Mouse (Mus musculus): ENCODE data around the gene 4933428G20Rik.

The 4933428G20Rik gene

GRCm38 (mm10) chr11:97499865-97500719 is at the start of gene 4933428G20Rik:
Gene 4933428G20Rik, minus strand, starts transcription at chr11:97500340.
- no peak for DNase-seq (ENCODE audit: low spot score)

DNA sequence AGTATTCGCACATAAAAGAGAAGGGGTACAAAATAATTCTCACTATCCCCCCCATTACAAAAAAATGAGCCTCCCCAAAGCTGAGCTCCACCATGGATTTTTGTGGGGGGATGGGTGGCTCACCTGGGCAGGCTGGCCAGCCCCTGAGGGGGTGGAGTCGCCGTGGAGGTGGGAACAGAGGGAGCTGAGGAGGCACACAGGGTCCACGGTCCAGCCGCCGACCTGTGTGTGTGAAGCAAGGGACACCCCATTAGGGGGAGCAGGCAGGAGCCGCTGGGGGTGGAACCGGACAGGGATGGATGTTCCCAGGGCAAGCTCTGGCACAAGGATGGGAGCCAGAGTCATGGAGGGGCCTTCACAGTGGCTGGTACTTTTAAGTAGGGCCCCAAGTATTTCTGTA is 48.6 kb upstream of the 4933428G20Rik start:
- DNase-seq (ENCODE audit: low spot score), result no peak

DNA sequence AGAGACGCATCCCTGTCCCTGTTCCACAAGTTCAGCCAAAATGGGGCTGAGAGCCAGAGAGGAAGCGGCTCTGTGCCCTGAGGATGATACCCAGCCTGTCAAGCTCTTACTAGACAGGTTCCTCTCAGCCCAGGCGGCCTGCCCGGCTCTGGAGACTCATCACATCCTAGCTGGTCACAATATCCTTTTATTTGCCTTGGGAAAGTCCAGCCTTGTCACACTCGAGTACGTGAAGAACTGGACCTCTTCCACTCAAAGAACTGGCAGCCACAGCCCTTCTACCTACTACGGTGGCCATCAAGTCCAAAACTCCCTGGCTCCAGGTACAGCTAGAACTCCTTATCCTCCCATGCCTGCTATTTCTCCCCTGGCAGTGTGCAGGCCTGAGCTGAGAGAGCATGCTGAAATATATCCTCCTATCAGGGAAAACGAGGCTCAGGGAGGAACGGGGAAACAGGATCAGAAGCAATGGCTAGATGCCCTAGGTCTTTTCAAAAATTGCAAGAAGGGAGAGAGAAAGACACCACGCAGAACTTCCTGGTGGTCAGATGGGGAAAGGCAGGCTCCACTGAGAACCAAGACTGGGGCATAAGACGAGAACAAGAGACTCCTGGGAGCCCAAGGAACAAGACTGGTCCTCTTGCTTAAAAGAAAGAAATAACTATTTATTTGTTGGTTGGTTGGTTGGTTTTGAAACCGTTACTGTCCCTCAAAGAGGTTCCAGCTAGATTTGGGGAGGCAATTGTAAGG is 48.0 kb upstream of the 4933428G20Rik start:
- no peak for DNase-seq (ENCODE audit: low spot score)

- peak; percentile 39 for DNase-seq (ENCODE audit: low spot score)
These were observed 46.8 kb upstream of the 4933428G20Rik start for GRCm38 (mm10) chr11:97546804-97547411.

GRCm38 (mm10) chr11:97545808-97546560 is 45.8 kb upstream of the 4933428G20Rik start:
- DNase-seq (ENCODE audit: low spot score), result no peak

GRCm38 (mm10) chr11:97543883-97544282 is 43.7 kb upstream of the 4933428G20Rik start:
- no peak for DNase-seq (ENCODE audit: low spot score)

DNA sequence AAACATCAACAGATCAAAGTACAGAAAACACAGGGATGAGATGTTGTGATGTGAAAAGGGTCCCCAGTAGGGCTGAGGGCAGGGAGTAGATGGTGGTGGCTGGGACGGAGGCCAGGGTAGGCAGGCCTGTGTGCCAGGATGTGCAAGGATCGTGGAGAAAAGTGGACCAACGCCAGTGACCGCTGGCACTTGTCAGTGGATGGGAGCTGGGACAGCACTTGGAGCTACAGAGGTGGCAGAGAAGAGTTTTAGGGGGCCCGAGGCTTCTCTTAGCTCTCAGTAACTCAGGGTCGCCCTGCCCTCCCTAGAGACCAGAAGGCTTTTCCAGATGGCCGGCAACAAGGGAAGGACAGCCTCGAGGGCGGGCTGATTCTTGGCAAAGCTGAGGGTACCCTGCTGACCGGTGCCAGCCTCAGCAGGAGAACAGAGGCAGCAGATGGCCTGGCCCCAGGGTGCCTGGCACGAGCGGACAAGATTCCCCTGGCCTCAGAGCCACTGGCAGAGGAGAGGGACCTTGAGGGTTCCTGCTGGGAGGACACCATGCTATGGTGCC is 43.1 kb upstream of the 4933428G20Rik start:
- peak; percentile 74 for DNase-seq (ENCODE audit: low spot score)

DNA sequence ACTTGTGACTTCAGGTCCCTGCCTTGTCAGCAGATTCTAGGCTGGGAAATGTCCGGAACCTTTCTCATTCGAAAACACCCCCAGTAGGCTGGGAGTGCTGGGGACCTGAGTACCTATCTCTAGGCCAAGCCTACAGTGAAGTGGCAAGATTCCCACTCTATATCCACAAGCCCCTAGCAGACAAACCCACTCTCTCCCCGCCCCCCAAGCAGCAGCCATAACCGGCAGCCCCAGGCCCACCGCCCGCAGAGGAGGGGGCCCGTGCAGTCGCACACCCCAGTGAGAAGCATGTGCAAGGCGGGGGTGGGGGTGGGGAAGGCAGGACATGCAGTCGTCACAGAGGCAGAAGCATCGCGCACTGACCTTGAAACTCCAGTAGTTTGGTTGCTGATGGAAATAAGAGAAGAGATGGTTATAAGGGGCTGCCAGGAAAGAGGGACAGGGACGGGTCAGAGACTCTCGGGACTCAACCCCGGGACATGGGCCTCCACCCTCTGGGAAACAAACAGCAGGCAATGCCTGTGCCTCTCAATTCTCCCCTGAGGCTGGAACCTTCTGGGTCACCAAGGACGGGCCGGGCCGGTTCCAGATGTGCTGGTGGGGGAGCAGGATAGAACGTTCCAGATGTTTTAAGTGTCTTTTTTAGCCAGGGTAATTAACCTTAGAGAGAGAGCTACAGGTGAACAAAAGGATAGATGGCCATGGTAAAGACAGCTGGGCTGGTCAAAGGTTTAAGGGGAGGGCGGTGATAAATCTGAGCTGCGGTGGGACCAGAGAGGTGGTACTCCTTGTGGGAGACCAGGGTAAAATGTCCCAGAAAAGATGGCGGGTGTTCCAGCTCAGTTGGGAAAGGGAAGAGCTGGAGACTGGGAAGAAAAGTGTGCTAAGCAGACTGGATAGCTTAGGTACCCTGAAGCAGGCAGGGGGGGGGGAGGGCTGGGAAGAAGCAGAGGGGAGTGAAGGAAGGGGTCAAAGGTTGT is 42.3 kb upstream of the 4933428G20Rik start:
- DNase-seq (ENCODE audit: low spot score), result no peak

- DNase-seq (ENCODE audit: low spot score), result peak; percentile 68
These were observed 40.5 kb upstream of the 4933428G20Rik start for GRCm38 (mm10) chr11:97540604-97541003.

GRCm38 (mm10) chr11:97540136-97540535 is 40.0 kb upstream of the 4933428G20Rik start:
- no peak for DNase-seq (ENCODE audit: low spot score)

- DNase-seq (ENCODE audit: low spot score), result no peak
These were observed 39.5 kb upstream of the 4933428G20Rik start for GRCm38 (mm10) chr11:97539622-97540021.

DNA sequence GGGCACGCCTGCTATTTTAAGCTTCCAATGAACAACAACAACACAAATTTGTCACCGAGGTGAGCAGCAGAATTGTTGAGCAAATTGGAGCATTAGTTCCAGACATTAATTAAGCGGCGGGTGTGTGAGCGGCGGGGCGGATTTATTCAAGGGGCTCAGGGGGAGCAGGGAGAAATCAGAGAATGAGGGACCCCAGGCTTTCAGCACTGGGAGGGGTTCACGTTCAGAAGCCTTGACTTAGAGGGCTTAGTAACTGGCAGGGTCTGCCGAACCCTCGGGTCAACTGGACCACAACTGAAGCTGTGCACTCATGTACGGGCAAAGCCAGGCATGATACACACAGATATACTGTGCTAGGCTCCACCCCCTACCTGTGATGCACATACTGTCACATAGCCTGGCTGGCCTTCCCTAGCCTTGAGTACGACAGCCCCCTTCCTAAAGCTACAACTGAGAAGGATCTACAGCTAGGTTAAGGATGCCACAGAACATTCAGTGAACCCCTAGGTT is 37.5 kb upstream of the 4933428G20Rik start:
- no peak for DNase-seq (ENCODE audit: low spot score)

- DNase-seq (ENCODE audit: low spot score), result peak; percentile 40
These were observed 36.9 kb upstream of the 4933428G20Rik start for GRCm38 (mm10) chr11:97536835-97537579.

DNA sequence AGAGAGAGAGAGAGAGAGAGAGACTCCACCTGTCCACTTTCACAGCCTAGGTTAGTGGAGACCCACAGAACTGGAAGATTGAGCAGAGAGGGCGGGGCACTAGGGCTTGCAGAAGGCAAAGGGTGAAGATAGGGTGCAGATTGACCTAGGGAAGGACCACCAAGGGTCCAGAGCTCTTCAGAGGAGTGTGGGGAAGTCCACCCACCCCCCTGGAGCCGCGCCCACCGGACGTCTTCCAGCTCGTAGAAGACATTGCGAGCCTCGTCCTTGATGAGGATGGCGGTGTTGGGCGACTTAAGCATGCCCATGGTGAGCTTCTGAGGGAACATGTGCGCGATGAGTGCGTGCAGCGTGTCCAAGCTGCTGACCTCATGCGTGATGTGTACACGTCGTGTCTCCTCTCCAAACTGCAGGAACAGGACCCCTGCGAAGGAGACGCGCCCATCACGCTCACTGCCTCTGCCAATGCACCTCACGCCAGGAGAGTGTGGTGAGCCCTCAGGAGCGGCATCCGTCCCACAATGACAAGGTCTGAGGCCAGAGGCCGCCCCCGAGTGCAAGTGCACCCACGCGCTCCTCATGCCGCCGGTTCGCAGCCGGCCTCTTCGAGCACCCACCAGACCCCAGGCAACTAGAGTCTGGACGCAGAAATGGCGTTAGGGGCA is 36.1 kb upstream of the 4933428G20Rik start:
- DNase-seq (ENCODE audit: low spot score), result no peak

GRCm38 (mm10) chr11:97535660-97536059 is 35.5 kb upstream of the 4933428G20Rik start:
- DNase-seq (ENCODE audit: low spot score), result no peak

- DNase-seq (ENCODE audit: low spot score), result no peak
These were observed 35.1 kb upstream of the 4933428G20Rik start for GRCm38 (mm10) chr11:97535308-97535630.

- DNase-seq (ENCODE audit: low spot score), result peak; percentile 43
These were observed 34.5 kb upstream of the 4933428G20Rik start for GRCm38 (mm10) chr11:97534442-97535307.

DNA sequence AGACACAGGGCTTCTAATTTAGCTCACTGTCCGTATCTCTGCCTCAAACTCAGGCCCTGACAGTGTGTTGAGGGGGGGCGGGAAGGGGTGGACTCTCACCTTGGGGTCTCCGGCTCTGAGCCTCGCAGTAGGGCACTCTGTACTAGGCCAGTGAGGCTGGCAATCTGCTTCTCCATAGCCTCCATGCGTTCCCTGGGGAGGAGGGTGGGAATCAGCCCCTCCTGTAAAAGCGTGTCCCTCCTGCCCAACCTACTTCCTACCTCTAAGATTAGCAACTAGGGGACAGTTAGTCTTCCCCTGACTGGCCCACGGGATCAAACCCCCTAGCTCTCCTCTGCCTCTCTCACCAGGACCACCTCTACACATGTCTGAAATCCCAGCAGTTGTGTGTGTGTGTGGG is 33.5 kb upstream of the 4933428G20Rik start:
- no peak for DNase-seq (ENCODE audit: low spot score)
